Mouse (Mus musculus): ENCODE measurements around the gene Msl2. TPM values are rescaled to one million over a fixed set of nuclear protein-coding genes. Genes with fewer than 3 reads are reported as not detected.

Gene Msl2
- polyA plus RNA-seq, 1 experiment = 64.0 TPM

DNA sequence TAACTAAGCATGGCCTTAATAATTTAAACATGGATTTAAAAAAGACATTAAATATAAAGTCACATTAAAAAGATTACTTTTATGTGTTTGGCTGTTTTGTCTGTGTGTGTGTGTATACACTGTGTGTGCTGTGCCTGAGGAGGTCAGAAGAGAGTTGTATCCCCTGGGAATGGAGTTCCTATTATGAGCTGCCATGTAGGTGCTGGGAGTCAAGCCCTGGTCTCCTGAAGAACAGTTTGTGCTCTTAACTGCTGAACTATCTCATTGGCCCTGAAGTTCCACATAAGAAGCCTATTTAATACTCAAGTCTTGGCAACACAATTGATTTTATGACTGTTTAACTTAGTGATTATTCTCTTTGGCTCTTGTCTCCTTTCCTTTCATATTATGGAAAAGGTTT, 3.6 kb downstream of the Msl2 start:
- Histone ChIP-seq H3K27ac (ENCODE audit: control insufficient read depth, insufficient read depth, low read length) (no peak overlapping the region), H3K4me3 (ENCODE audit: control insufficient read depth, insufficient read depth, low read length) (no peak overlapping the region), H3K27me3 (ENCODE audit: control insufficient read depth, insufficient read depth, low read length) (no peaks in the 10 kb centered on the region), H3K36me3 (ENCODE audit: control insufficient read depth, insufficient read depth, low read length) (peaks cover 6% of the 10 kb centered on the region; the same call in 1 of the 2 replicates), H3K4me1 (replicated peaks; ENCODE audit: control insufficient read depth, insufficient read depth, low read length) (peaks cover 10% of the 10 kb centered on the region)
- TF ChIP-seq CTCF (IDR thresholded peaks at IDR 0.05; ENCODE audit: borderline replicate concordance, control insufficient read depth, extremely low read depth, insufficient read depth, low read length, poor library complexity) = no peak
- TF ChIP-seq POLR2A (IDR thresholded peaks at IDR 0.05; ENCODE audit: control insufficient read depth, extremely low read depth, insufficient read depth, low read length, poor library complexity) = no peak
- no peak for DNase-seq

DNA sequence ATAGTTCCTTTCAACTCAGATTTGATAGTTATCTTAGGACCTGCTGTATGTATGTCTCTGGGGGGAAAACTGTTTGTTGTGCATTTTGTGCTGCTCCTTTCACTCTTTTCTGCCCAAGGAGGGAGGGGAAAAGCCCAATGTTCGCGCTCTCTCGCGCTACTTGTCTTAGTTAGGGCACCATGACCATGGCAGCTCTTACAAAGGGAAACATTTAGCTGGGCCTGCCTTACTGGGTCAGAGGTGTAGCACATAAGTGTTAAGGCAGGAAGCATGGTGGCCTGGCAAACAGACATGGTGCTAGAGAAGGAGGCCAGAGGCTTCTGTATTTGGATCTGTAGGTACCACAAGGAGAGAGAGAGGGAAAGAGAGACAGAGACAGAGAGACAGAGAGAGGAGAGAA, 4.7 kb downstream of the Msl2 start:
- Histone ChIP-seq H3K27ac (ENCODE audit: control insufficient read depth, insufficient read depth, low read length) (no peak overlapping the region; the same call in 1 of the 2 replicates), H3K4me1 (replicated peaks; ENCODE audit: control insufficient read depth, insufficient read depth, low read length) (peaks cover 10% of the 10 kb centered on the region), H3K27me3 (ENCODE audit: control insufficient read depth, insufficient read depth, low read length) (no peaks in the 10 kb centered on the region), H3K4me3 (ENCODE audit: control insufficient read depth, insufficient read depth, low read length) (peak overlapping the region; percentile 23; the same call in 1 of the 2 replicates), H3K36me3 (ENCODE audit: control insufficient read depth, insufficient read depth, low read length) (peaks cover 6% of the 10 kb centered on the region; the same call in 1 of the 2 replicates)
- TF ChIP-seq CTCF (IDR thresholded peaks at IDR 0.05; ENCODE audit: borderline replicate concordance, control insufficient read depth, extremely low read depth, insufficient read depth, low read length, poor library complexity) = no peak
- TF ChIP-seq POLR2A (IDR thresholded peaks at IDR 0.05; ENCODE audit: control insufficient read depth, extremely low read depth, insufficient read depth, low read length, poor library complexity) = no peak
- no peak for DNase-seq
- WGBS = 62% methylated on average over 4 of the region's 4 CpGs

GRCm38 (mm10) chr9:101080046-101080685, 6.3 kb downstream of the Msl2 start:
- Histone ChIP-seq H3K4me3 (ENCODE audit: control insufficient read depth, insufficient read depth, low read length) (no peak overlapping the region), H3K27me3 (ENCODE audit: control insufficient read depth, insufficient read depth, low read length) (no peaks in the 10 kb centered on the region), H3K27ac (ENCODE audit: control insufficient read depth, insufficient read depth, low read length) (no peak overlapping the region), H3K4me1 (replicated peaks; ENCODE audit: control insufficient read depth, insufficient read depth, low read length) (peaks cover 10% of the 10 kb centered on the region), H3K36me3 (ENCODE audit: control insufficient read depth, insufficient read depth, low read length) (peaks cover 6% of the 10 kb centered on the region; the same call in 1 of the 2 replicates)
- TF ChIP-seq CTCF (IDR thresholded peaks at IDR 0.05; ENCODE audit: borderline replicate concordance, control insufficient read depth, extremely low read depth, insufficient read depth, low read length, poor library complexity) (no peak), POLR2A (IDR thresholded peaks at IDR 0.05; ENCODE audit: control insufficient read depth, extremely low read depth, insufficient read depth, low read length, poor library complexity) (no peak)
- WGBS = 90% methylated on average over 3 of the region's 3 CpGs
- no peak for DNase-seq

GRCm38 (mm10) chr9:101083728-101084127, 9.8 kb downstream of the Msl2 start:
- Histone ChIP-seq H3K27ac (ENCODE audit: control insufficient read depth, insufficient read depth, low read length) (no peak overlapping the region), H3K36me3 (ENCODE audit: control insufficient read depth, insufficient read depth, low read length) (peaks cover 6% of the 10 kb centered on the region; the same call in 1 of the 2 replicates), H3K4me3 (ENCODE audit: control insufficient read depth, insufficient read depth, low read length) (no peak overlapping the region), H3K27me3 (ENCODE audit: control insufficient read depth, insufficient read depth, low read length) (no peaks in the 10 kb centered on the region), H3K4me1 (replicated peaks; ENCODE audit: control insufficient read depth, insufficient read depth, low read length) (peaks cover 7% of the 10 kb centered on the region)
- 88% methylated on average over 3 of the region's 3 CpGs for WGBS
- TF ChIP-seq CTCF (IDR thresholded peaks at IDR 0.05; ENCODE audit: borderline replicate concordance, control insufficient read depth, extremely low read depth, insufficient read depth, low read length, poor library complexity) = no peak
- TF ChIP-seq POLR2A (IDR thresholded peaks at IDR 0.05; ENCODE audit: control insufficient read depth, extremely low read depth, insufficient read depth, low read length, poor library complexity) = no peak
- no peak for DNase-seq

- TF ChIP-seq CTCF (IDR thresholded peaks at IDR 0.05; ENCODE audit: borderline replicate concordance, control insufficient read depth, extremely low read depth, insufficient read depth, low read length, poor library complexity) (no peak), POLR2A (IDR thresholded peaks at IDR 0.05; ENCODE audit: control insufficient read depth, extremely low read depth, insufficient read depth, low read length, poor library complexity) (no peak)
- Histone ChIP-seq H3K27me3 (ENCODE audit: control insufficient read depth, insufficient read depth, low read length) (no peaks in the 10 kb centered on the region), H3K4me3 (ENCODE audit: control insufficient read depth, insufficient read depth, low read length) (no peak overlapping the region), H3K27ac (ENCODE audit: control insufficient read depth, insufficient read depth, low read length) (no peak overlapping the region), H3K36me3 (ENCODE audit: control insufficient read depth, insufficient read depth, low read length) (peaks cover 5% of the 10 kb centered on the region), H3K4me1 (replicated peaks; ENCODE audit: control insufficient read depth, insufficient read depth, low read length) (no peaks in the 10 kb centered on the region)
- DNase-seq = no peak
- WGBS = 95% methylated on average over 4 of the region's 4 CpGs
These were observed 21.5 kb downstream of the Msl2 start for GRCm38 (mm10) chr9:101095425-101095824.

GRCm38 (mm10) chr9:101096461-101096860, 22.6 kb downstream of the Msl2 start:
- no peak for TF ChIP-seq POLR2A (IDR thresholded peaks at IDR 0.05; ENCODE audit: control insufficient read depth, extremely low read depth, insufficient read depth, low read length, poor library complexity)
- TF ChIP-seq CTCF (IDR thresholded peaks at IDR 0.05; ENCODE audit: borderline replicate concordance, control insufficient read depth, extremely low read depth, insufficient read depth, low read length, poor library complexity) = no peak
- DNase-seq = no peak
- H3K27me3 ChIP-seq (ENCODE audit: control insufficient read depth, insufficient read depth, low read length) = no peaks in the 10 kb centered on the region
- no peak overlapping the region for H3K27ac ChIP-seq (ENCODE audit: control insufficient read depth, insufficient read depth, low read length)
- H3K4me1 ChIP-seq (replicated peaks; ENCODE audit: control insufficient read depth, insufficient read depth, low read length) = no peaks in the 10 kb centered on the region
- no peak overlapping the region for H3K4me3 ChIP-seq (ENCODE audit: control insufficient read depth, insufficient read depth, low read length)
- H3K36me3 ChIP-seq (ENCODE audit: control insufficient read depth, insufficient read depth, low read length) = peaks cover 15% of the 10 kb centered on the region
- 96% methylated on average over 3 of the region's 3 CpGs for WGBS
